Mouse (Mus musculus): ENCODE data around the gene Gm15293. TPM values are rescaled to one million over a fixed set of nuclear protein-coding genes. Genes with fewer than 3 reads are reported as not detected.

Gene Gm15293
- not detected in 2 replicates for polyA plus RNA-seq (2012; rRNA removed)

GRCm38 (mm10) chr8:21201261-21201660 lies at the start of gene Gm15293:
TSS of gene Gm15293 (plus strand) at chr8:21201561.

DNA sequence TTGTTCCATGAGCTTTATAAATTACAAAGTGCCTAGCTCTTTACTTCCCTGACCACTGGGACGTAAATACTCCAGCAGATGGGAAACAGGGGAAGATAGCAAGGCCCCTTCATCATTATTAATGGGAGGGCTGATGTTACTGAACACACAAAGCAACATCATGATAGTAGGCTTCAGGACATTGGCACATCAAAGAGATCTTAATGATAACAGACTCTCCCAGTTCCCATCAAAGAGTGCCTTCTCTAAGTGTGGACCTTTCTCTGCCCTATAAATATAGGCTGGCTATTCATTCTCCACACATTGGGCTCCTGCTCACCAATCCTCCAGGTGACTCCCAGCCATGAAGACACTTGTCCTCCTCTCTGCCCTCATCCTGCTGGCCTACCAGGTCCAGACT lies 39.4 kb upstream of the Gm15293 start, which contains the start of gene Defa22:
Gene Defa22 (plus strand): TSS at position 301 of the 400 bp plus-strand sequence.

GRCm38 (mm10) chr8:21191314-21191713 lies 10.0 kb upstream of the Gm15293 start, which contains the start of gene Defa31:
TSS of gene Defa31 (plus strand) at chr8:21191614.

Other genes with a start within 250 kb of the Gm15293 start
- not detected in 2 replicates for gene Defa21, start 176.0 kb upstream of the Gm15293 start, polyA plus RNA-seq (2012; rRNA removed)
- not detected in 2 replicates for gene Defa23, start 146.5 kb upstream of the Gm15293 start, polyA plus RNA-seq (2012; rRNA removed)
- not detected in 2 replicates for gene Defa35, start 136.5 kb upstream of the Gm15293 start, polyA plus RNA-seq (2012; rRNA removed)
- gene Defa25, start 117.1 kb upstream of the Gm15293 start, polyA plus RNA-seq (2012; rRNA removed) = not detected in 2 replicates
- gene Gm14851, start 105.5 kb upstream of the Gm15293 start, polyA plus RNA-seq (2012; rRNA removed) = not detected in 2 replicates
- not detected in 2 replicates for gene Defa30, start 66.9 kb upstream of the Gm15293 start, polyA plus RNA-seq (2012; rRNA removed)
- not detected in 2 replicates for gene Defa22, start 39.3 kb upstream of the Gm15293 start, polyA plus RNA-seq (2012; rRNA removed)
- not detected in 2 replicates for gene Defa31, start 9.9 kb upstream of the Gm15293 start, polyA plus RNA-seq (2012; rRNA removed)
- gene Gm15292, start 48.2 kb downstream of the Gm15293 start, polyA plus RNA-seq (2012; rRNA removed) = not detected in 2 replicates
- not detected in 2 replicates for gene Defa27, start 114.0 kb downstream of the Gm15293 start, polyA plus RNA-seq (2012; rRNA removed)
- gene Defa29, start 125.5 kb downstream of the Gm15293 start, polyA plus RNA-seq (2012; rRNA removed) = not detected in 2 replicates
- not detected in 2 replicates for gene Defa2, start 177.0 kb downstream of the Gm15293 start, polyA plus RNA-seq (2012; rRNA removed)
- gene Defa33, start 190.2 kb downstream of the Gm15293 start, polyA plus RNA-seq (2012; rRNA removed) = not detected in 2 replicates
- not detected in 2 replicates for gene Defa36, start 225.8 kb downstream of the Gm15293 start, polyA plus RNA-seq (2012; rRNA removed)